Mouse (Mus musculus) hindbrain, embryonic 11.5 days (tissue): ENCODE measurements around the gene Gm3285. TPM values are rescaled to one million over a fixed set of nuclear protein-coding genes. Genes with fewer than 3 reads are reported as not detected.

Experiments used
- ATAC-seq: fragments of 200-750 bp; cut with Nextera tagmentation; 2 replicates; pipeline ENCODE4 v1.8.0; 2017; ENCODE audit warnings: mild to moderate bottlenecking, moderate TSS enrichment, moderate library complexity; ENCODE audit not compliant: low FRiP score
- DNase-seq: peaks from one replicate; pipeline ENCODE4 v3.0.0-alpha.2; 2015; ENCODE audit warnings: low spot score
- H3K27ac ChIP-seq: fragments of 300-500 bp; sonication (generic); 2 replicates; pipeline ENCODE4 v1.5.1; 2014; ENCODE audit warnings: mild to moderate bottlenecking, low read depth, low read length
- H3K27me3 ChIP-seq: fragments of 300-500 bp; sonication (generic); 2 replicates; pipeline ENCODE4 v1.6.1; 2014; ENCODE audit warnings: mild to moderate bottlenecking, low read length, moderate library complexity, mixed read lengths; ENCODE audit not compliant: control insufficient read depth, insufficient read depth
- H3K36me3 ChIP-seq: fragments of 300-500 bp; sonication (generic); 2 replicates; pipeline ENCODE4 v1.6.1; 2014; ENCODE audit warnings: mild to moderate bottlenecking, low read length, moderate library complexity, mixed read lengths; ENCODE audit not compliant: control insufficient read depth, insufficient read depth
- H3K4me1 ChIP-seq: fragments of 300-500 bp; sonication (generic); replicated peaks from 2 replicates; pipeline ENCODE4 v1.6.1; 2014; ENCODE audit warnings: low read length, mixed read lengths; ENCODE audit not compliant: control insufficient read depth, insufficient read depth
- H3K4me2 ChIP-seq: fragments of 300-500 bp; sonication (generic); replicated peaks from 2 replicates; pipeline ENCODE4 v1.6.1; 2014; ENCODE audit warnings: mild to moderate bottlenecking, low read depth, low read length
- H3K4me3 ChIP-seq: fragments of 300-500 bp; sonication (generic); 2 replicates; pipeline ENCODE4 v1.5.1; 2014; ENCODE audit warnings: low read depth, low read length
- H3K9ac ChIP-seq: fragments of 300-500 bp; sonication (generic); 2 replicates; pipeline ENCODE4 v1.6.1; 2014; ENCODE audit warnings: low read depth, low read length
- H3K9me3 ChIP-seq: fragments of 300-500 bp; sonication (generic); 2 replicates; pipeline ENCODE4 v1.6.1; 2016; ENCODE audit warnings: low read length; ENCODE audit not compliant: control insufficient read depth
- WGBS: fragments of 180-500 bp; shearing (Covaris S2); extraction: QIAGEN DNeasy Blood & Tissue Kit; methylation state at CpG from one replicate; pipeline ENCODE4 v1.1.7; 2014; 5-methylcytosine and 5-hydroxymethylcytosine counted together
- polyA plus RNA-seq: library from polyadenylated mRNA; unstranded; fragments of >200 nt; fragmentation: Nextera tagmentation; extraction: Ambion mirVana; gene quantifications from 2 replicates; pipeline ENCODE4 v1.2.1, GENCODE M21; 2014

The Gm3285 gene
- polyA plus RNA-seq, result not detected in 2 replicates

DNA sequence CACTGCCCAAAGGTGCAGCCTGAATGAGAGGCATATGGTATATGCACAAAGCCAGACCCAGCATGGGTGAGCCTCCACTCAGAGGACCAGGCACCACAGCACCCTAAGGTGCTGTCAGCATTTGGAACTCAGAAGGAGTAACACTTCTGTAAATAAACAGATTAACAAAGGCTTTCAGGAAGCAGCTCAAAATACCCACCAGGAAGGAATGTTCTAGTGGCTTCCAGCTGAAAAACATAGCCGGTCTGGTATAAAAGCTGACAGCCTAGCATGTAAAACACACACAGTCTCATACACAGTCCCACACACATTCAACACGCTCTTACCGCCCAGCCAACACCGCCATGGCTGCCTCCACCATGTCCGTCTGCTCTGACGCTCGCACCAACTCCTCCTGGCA is at the start of gene Gm3285:
Gene Gm3285, plus strand, starts transcription at position 301 of the 400 bp plus-strand sequence.
- no peak within 1 kb of the TSS for H3K4me3 ChIP-seq
- no peak within 1 kb of the TSS for H3K9ac ChIP-seq
- H3K27me3 ChIP-seq, result no peaks in the 10 kb centered on the region
- H3K4me1 ChIP-seq, result no peaks in the 10 kb centered on the region
- H3K36me3 ChIP-seq, result no peaks in the 10 kb centered on the region
- H3K27ac ChIP-seq, result no peak within 1 kb of the TSS
- H3K4me2 ChIP-seq, result no peak within 1 kb of the TSS
- no peaks in the 10 kb centered on the region for H3K9me3 ChIP-seq
- ATAC-seq (no peak), DNase-seq (no peak)
- 44% methylated on average over 7 of the region's 7 CpGs for WGBS

DNA sequence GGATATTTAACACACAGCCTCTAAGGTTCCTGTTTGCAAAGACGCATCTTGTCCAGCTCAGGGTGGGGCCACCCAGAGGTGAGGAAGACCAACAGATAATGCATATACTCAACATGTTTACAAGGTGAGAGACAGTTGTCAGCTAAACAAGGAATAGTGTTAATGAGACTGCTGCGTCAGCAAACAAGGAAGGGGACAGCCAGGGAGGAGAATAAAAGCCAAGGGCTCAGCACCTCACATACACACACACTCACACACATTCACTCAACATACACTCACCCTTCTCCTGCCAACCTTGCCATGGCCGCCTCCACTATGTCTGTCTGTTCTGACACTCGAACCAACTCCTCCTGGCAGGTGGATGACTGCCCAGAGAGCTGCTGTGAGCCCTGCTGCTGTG is 47.4 kb upstream of the Gm3285 start, which contains the start of gene Gm2696:
Gene Gm2696, plus strand, starts transcription at position 301 of the 400 bp plus-strand sequence.
- H3K4me3 ChIP-seq, result no peak within 1 kb of the TSS
- H3K27ac ChIP-seq, result no peak within 1 kb of the TSS
- H3K36me3 ChIP-seq, result no peaks in the 10 kb centered on the region
- no peaks in the 10 kb centered on the region for H3K9me3 ChIP-seq
- 37% methylated on average over 4 of the region's 4 CpGs for WGBS
- DNase-seq, result no peak
- no peaks in the 10 kb centered on the region for H3K4me1 ChIP-seq
- no peak within 1 kb of the TSS for H3K4me2 ChIP-seq
- H3K9ac ChIP-seq, result no peak within 1 kb of the TSS
- H3K27me3 ChIP-seq, result no peaks in the 10 kb centered on the region
- no peak for ATAC-seq

DNA sequence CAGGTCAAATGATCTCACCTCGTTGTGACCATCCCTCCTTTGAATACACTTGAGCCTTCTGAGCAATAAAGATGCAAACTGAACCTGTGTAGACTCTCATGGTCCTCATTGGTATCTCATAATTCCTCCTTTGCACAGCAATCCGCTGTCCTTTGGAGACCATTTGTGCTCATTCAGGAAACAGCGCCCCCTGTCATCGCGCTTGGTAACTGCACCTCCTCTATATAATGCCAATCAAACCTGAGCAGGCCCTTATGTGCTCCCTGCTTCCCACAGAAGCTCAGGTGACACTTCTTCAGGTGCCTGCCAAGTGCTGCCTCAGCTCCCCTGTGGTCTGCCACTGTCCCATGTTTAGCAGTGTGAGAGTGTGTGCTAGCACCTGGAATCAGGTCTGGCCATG is 46.3 kb upstream of the Gm3285 start:
- DNase-seq, result peak; percentile 58
- Histone ChIP-seq H3K27me3 (no peaks in the 10 kb centered on the region), H3K36me3 (no peaks in the 10 kb centered on the region), H3K27ac (no peak overlapping the region), H3K9me3 (no peaks in the 10 kb centered on the region), H3K9ac (no peak overlapping the region), H3K4me1 (no peaks in the 10 kb centered on the region), H3K4me3 (no peak overlapping the region), H3K4me2 (no peak overlapping the region)
- 26% methylated on average over 5 of the region's 5 CpGs for WGBS
- ATAC-seq, result no peak

DNA sequence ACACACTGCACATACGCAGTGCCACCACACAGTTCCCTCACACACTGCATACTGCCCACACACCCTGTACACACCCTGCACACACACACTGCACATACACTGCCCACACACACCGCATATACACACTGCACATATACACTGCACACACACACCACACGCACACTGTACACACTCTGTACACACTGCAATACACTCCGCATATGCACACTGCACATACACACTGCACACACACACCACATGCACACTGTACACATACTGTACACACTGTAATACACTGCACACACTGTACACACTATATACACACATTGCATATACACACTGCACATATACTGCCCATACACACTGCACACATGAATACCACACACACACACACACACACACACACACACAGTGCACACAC is 43.3 kb upstream of the Gm3285 start:
- Histone ChIP-seq H3K36me3 (no peaks in the 10 kb centered on the region), H3K27me3 (no peaks in the 10 kb centered on the region), H3K4me1 (no peaks in the 10 kb centered on the region), H3K4me2 (no peak overlapping the region), H3K27ac (no peak overlapping the region), H3K4me3 (no peak overlapping the region), H3K9ac (no peak overlapping the region), H3K9me3 (no peaks in the 10 kb centered on the region)
- DNase-seq (no peak), ATAC-seq (no peak)
- WGBS, result 96% methylated on average over 4 of the region's 4 CpGs

DNA sequence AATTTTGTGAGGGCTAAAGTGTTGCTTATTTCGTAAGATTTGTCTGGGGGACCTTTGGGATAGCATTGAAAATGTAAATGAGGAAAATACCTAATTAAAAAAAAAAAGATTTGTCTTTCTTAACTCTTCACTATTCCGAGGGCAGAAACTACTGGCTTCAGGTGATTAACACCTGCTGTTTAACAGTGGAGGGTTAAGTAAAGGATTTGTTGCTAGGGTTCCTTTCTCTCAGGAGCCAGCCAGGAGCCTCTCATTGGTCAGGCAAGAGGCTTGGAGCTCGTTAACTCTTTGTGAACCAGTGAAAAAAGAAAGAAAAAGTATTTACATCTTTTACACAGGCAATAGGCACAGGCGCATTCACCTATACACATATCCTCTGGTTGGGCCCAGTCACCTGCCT is 42.6 kb upstream of the Gm3285 start:
- Histone ChIP-seq H3K27me3 (no peaks in the 10 kb centered on the region), H3K4me2 (no peak overlapping the region), H3K9me3 (no peaks in the 10 kb centered on the region), H3K9ac (no peak overlapping the region), H3K4me1 (no peaks in the 10 kb centered on the region), H3K27ac (no peak overlapping the region), H3K4me3 (no peak overlapping the region), H3K36me3 (no peaks in the 10 kb centered on the region)
- no peak for DNase-seq
- no peak for ATAC-seq
- WGBS, result 43% methylated on average over 4 of the region's 4 CpGs

DNA sequence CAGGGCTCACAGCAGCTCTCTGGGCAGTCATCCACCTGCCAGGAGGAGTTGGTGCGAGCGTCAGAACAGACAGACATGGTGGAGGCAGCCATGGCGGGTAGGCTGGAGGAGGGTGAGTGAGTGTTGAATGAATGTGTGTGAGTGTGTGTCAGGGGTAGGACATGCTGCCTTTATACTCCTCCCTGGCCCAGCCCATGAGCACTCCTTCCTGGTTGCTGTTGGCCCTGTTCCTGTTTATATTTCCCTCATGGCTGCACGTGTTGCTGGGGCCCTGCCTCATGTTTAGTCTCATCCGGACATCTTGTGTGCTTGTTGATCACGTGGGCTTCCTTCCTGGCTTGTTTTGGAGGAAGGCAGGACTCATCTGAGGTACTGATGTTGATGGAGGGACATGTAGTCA is 34.8 kb upstream of the Gm3285 start, which contains the start of gene Krtap10-4:
Gene Krtap10-4, minus strand, starts transcription at position 145 of the 400 bp plus-strand sequence.
- DNase-seq (no peak), ATAC-seq (no peak)
- no peaks in the 10 kb centered on the region for H3K4me1 ChIP-seq
- no peak within 1 kb of the TSS for H3K27ac ChIP-seq
- no peaks in the 10 kb centered on the region for H3K9me3 ChIP-seq
- WGBS, result 74% methylated on average over 6 of the region's 6 CpGs
- no peaks in the 10 kb centered on the region for H3K27me3 ChIP-seq
- H3K9ac ChIP-seq, result no peak within 1 kb of the TSS
- H3K4me2 ChIP-seq, result no peak within 1 kb of the TSS
- no peak within 1 kb of the TSS for H3K4me3 ChIP-seq
- no peaks in the 10 kb centered on the region for H3K36me3 ChIP-seq

DNA sequence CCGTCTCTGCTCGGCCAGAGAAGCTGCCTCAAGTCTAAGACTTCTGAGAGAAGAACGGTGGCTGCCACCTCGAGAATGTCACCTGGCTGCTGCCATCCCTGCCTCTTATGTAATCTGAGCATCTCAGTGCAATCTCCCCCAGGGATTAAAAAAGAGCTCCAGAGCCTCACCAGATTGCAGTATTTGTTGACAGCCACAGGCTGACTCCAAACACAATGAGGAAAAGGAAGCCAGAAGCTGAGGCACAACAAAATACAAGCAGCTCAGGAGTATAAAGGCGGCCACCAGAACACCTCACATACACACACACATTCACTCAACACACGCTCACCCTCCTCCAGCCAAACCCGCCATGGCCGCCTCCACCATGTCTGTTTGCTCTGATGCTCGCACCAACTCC is 26.1 kb upstream of the Gm3285 start, which contains the start of gene Krtap10-10:
Gene Krtap10-10, plus strand, starts transcription at position 301 of the 400 bp plus-strand sequence.
- WGBS, result 69% methylated on average over 9 of the region's 9 CpGs

DNA sequence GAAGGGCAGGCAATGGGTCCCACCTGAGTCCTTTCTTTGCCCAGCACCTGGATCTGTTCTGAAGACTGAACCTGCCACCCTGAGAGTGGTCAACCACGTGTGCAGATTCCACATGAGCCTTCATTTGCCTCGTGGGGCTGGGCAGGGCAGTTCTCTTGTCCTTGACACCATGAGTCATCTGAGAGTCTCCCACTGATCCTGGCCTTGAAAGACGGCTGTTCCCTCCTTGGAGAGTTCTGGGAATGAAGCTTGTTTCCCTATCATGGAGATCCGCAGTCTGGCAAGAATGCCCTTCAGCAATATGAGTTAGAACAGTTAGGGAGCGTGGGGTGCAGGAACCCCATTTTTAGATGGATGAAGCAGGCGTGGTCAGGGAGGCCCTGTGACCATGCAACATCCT is 22.8 kb upstream of the Gm3285 start:
- Histone ChIP-seq H3K27me3 (no peaks in the 10 kb centered on the region), H3K9me3 (0 out of 2 replicates have a peak, but pooled peaks cover 3% of the 10 kb centered on the region), H3K36me3 (no peaks in the 10 kb centered on the region), H3K4me1 (no peaks in the 10 kb centered on the region), H3K4me2 (no peak overlapping the region), H3K9ac (no peak overlapping the region), H3K4me3 (no peak overlapping the region), H3K27ac (no peak overlapping the region)
- DNase-seq (no peak), ATAC-seq (no peak)
- 76% methylated on average over 6 of the region's 6 CpGs for WGBS

More for the DNA sequence above, 26.1 kb upstream of the Gm3285 start, which contains the start of gene Krtap10-10:
- no peaks in the 10 kb centered on the region for H3K4me1 ChIP-seq
- H3K4me2 ChIP-seq, result no peak within 1 kb of the TSS
- ATAC-seq (no peak), DNase-seq (no peak)
- no peaks in the 10 kb centered on the region for H3K27me3 ChIP-seq
- no peak within 1 kb of the TSS for H3K9ac ChIP-seq
- H3K4me3 ChIP-seq, result no peak within 1 kb of the TSS
- H3K36me3 ChIP-seq, result no peaks in the 10 kb centered on the region
- no peaks in the 10 kb centered on the region for H3K9me3 ChIP-seq
- no peak within 1 kb of the TSS for H3K27ac ChIP-seq

DNA sequence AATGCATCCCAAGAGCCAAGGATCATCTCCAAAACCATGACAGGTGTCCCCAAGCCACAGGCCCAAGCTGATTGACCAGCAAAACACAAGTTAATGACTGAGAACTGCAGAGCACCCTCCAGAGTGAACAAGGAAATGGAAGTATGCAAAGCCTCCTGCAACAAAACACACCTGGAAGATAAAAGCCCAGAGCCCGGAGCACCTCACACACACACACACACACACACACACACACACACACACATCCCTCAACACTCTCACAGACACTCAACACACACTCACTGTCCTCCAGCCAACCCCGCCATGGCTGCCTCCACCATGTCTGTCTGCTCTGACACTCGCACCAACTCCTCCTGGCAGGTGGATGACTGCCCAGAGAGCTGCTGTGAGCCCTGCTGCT is 15.3 kb upstream of the Gm3285 start, which contains the start of gene Gm36176:
Gene Gm36176, plus strand, starts transcription at position 301 of the 400 bp plus-strand sequence.
- H3K27ac ChIP-seq, result no peak within 1 kb of the TSS
- no peak within 1 kb of the TSS for H3K4me3 ChIP-seq
- H3K36me3 ChIP-seq, result no peaks in the 10 kb centered on the region
- H3K27me3 ChIP-seq, result no peaks in the 10 kb centered on the region
- H3K4me1 ChIP-seq, result no peaks in the 10 kb centered on the region
- no peak within 1 kb of the TSS for H3K4me2 ChIP-seq
- no peak within 1 kb of the TSS for H3K9ac ChIP-seq
- DNase-seq (no peak), ATAC-seq (no peak)
- 61% methylated on average over 3 of the region's 3 CpGs for WGBS
- H3K9me3 ChIP-seq, result peaks cover 3% of the 10 kb centered on the region; the same call in 1 of the 2 replicates
